Mouse (Mus musculus) T-helper 17 cell (primary cell): ENCODE data around the gene Tnfsf10.

Experiments
- in situ Hi-C, 2 experiments: fragments of 300-600 bp; cut with MboI, MseI; formaldehyde crosslinking; loops; 1 replicate in 1 of 2; 2 replicates in 1 of 2; pipeline ENCODE4 v1.15.1; 2025; ENCODE audit warnings: high pct_unique_total_duplicates in 2 of 2

Tnfsf10 gene

DNA sequence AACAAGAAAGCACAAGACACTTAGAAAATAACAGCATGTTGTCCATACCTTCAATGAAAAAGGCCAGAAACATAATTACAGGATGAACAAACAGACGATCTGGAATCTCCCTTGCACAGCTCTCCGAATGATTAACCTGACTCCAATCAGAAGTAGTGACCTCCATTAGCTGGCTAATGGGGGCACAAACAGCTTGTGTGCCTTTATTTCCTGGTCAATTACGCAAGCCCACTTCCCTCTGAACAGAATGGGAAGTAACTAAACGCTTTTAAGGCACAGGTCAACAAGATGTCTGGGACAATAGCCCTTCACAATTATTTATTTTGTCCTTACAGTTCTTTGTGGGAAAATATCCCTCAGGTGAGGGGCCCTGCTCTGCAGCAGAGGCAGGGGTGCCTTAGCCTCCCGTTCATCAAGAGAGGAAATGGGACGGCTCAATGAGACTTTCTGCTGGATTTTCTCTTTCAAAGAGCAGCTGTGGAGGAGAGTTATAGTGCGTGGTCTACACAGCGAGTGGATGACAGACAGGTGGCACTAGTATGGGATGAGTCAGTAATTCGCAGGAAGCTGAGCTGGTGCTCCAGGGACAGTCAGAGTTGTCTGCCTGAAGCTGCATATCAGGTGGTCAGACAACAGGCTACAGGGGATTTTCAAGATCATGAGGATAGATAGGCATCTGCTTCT lies 14.3 kb upstream of the Tnfsf10 start:
- in situ Hi-C loops, result no loop called here

- in situ Hi-C loops, result no loop called here
Observed at GRCm38 (mm10) chr3:27306815-27307214, 10.0 kb upstream of the Tnfsf10 start.

DNA sequence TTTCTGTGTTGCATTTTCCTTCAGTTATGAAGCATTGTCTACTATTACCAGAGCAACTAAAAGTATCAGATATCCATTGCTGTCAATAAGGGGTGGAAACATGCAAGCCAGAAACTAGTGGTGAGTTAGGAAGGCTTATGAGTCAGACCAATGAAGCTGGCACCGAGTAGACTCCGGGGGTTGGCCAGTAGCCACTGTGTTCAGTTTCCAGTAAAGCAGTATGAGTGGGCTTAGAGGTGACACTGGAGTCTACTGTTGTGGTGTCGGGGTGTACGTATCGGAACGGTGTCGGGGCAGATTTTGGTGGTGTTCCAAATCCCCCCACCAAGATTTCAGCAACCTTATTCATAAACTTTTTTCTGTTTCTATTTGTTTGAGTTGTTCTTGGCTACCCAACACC lies 5.9 kb upstream of the Tnfsf10 start:
- in situ Hi-C loops, result no loop called here

- in situ Hi-C loops, result no loop called here
Observed at GRCm38 (mm10) chr3:27311475-27311874, 5.4 kb upstream of the Tnfsf10 start.

- in situ Hi-C loops, result no loop called here
Observed at GRCm38 (mm10) chr3:27314506-27315164, 2.2 kb upstream of the Tnfsf10 start.

DNA sequence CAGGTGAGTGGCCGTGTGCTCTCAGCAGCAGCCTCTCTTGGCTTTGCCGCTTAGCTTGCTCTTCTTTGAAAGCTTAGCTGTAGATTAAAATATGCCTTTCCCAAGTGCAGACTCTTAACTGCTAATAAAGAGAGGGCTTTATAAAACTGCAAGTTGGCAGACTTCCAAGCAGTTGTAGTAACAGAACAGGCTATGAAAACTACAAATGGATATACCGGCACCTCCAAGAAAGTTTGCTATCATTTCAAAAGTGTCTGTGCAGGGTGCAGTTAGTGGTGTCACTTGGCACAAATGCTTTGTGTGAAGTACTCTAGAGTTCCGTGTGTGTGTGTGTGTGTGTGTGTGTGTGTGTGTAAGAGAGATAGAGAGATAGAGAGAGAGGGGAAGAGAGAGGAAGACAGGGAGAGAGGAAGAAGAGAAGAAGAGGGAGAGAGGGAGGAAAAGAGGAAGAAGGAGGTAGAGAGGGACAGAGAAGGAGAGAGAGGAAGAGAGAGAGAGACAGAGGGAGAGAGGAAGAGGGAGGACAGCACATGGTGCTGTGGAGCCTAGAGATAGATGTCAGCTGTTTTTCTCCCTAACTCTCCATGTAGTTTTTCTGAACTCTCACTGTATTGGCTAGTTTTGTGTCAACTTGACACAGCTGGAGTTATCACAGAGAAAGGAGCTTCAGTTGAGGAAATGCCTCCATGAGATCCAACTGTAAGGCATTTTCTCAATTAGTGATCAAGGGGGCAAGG lies 628 bp downstream of the Tnfsf10 start:
- in situ Hi-C loops, result no loop called here

GRCm38 (mm10) chr3:27319650-27320049 lies 2.8 kb downstream of the Tnfsf10 start:
- in situ Hi-C loops, result no loop called here

DNA sequence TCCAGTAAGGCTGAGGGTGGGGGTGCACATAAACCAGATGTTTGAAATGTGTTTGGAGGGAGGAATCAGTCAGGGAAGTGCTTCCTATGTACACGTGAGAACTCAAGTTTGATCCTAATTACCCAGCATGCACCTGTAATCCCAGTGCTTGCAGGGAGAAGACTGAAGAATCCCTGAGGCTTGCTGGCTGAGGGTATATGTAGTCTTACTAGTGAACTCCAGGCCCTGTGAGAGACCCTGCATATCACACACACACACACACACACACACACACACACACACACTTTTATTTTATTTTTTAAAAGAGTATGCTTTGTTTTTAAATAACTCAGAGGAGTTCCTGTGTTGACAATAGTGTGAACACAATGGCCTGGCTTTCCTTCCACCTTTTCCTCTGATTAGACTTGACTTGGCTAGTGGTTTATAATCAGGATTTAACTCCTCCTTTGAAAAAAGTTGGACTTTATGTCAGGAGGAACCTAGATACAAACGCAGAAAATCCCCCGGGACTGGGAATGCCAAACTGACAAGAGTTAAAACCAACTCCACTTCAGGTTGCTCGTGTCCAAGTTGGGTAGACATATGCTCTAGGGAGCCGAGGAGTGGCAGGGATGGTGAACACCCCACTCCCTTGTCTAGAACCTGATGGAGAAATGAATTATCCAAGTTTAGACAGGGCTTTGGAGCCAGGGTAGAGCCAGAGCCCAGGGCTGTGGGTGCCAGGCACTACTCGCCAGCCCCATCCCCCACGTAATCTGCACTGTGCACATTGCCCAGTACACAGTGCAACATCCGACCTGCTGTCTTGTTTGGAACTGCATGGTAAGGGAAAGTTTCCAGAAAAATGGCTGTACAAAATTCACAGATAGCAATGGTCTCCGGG lies 4.0 kb downstream of the Tnfsf10 start:
- in situ Hi-C loops, result no loop called here

DNA sequence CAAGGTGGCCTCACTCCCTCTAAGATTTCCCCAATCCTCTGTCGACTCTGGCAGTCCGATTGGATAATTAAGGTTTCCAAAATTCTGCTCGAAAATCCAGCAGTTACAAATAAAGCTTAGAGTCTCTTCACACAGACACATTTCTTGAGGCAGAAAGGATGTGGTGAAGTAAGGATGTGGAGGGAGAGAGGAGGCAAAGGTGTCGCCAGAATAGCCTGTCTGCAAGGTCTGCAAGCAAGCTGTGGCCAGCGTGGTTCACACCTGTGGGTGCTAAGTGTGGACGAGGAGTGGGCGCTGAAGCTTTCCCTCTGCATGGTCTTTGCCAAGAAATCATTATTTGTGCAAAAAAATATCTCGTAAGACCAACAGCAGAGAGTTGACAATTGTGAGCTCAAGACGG lies 5.8 kb downstream of the Tnfsf10 start:
- in situ Hi-C loops, result no loop called here

- in situ Hi-C loops, result no loop called here
Observed at GRCm38 (mm10) chr3:27323551-27323950, 6.7 kb downstream of the Tnfsf10 start.

DNA sequence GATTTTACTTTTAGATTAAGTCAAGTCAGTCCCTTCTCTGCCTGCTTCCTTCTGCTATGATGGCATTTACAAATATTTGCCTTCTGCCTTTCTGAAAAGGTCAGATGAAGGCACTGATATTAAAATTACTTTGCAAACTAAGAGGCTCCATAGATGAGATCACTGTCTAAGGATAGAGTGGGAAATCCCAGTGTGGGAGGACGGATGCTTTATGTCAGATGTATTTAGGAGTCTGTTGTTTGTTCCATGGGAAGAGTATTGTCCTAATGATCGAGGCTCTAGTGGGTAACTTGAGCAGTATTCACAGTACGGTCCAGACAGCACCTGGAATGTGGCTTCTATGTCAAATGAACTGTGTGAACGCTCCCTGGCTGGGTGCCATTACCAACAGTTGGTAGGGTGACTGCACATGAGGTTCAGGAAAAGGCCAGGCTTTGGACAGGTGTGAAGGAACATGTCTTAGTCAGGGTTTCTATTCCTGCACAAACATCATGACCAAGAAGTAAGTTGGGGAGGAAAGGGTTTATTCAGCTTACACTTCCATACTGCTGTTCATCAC lies 9.9 kb downstream of the Tnfsf10 start:
- in situ Hi-C loops, result no loop called here

- in situ Hi-C loops, result loop anchor here in 1 of 2 experiments (5.0 kb wide), 1 partner anchor 127 kb away; no protein-coding TSS in a partner anchor
Observed at GRCm38 (mm10) chr3:27330706-27331105, 13.9 kb downstream of the Tnfsf10 start.

- in situ Hi-C loops, result loop anchor here in 1 of 2 experiments (5.0 kb wide), 1 partner anchor 119 kb away; no protein-coding TSS in a partner anchor
Observed at GRCm38 (mm10) chr3:27338437-27338836, 21.6 kb downstream of the Tnfsf10 start.

DNA sequence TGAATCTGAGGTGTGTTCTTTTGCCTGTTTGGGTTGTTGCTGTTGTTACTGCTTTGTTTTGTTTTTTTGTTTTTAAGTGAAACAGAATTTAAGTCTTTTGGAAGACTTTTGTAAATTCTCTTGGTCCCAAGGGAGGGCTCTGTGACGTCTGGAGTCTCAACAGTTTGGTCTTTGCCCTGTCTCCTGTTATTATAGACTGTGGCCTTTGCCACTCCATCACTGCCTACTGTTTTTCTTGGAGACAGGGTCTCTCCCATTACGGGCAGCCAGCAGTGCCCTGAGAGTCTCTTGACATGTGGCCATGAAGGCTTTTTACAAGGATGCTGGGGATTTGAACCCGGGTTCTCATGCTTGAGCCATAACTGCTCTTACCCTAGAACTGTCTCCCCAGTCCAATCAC lies 22.1 kb downstream of the Tnfsf10 start:
- in situ Hi-C loops, result loop anchor here in 1 of 2 experiments (5.0 kb wide), 1 partner anchor 118 kb away; no protein-coding TSS in a partner anchor

DNA sequence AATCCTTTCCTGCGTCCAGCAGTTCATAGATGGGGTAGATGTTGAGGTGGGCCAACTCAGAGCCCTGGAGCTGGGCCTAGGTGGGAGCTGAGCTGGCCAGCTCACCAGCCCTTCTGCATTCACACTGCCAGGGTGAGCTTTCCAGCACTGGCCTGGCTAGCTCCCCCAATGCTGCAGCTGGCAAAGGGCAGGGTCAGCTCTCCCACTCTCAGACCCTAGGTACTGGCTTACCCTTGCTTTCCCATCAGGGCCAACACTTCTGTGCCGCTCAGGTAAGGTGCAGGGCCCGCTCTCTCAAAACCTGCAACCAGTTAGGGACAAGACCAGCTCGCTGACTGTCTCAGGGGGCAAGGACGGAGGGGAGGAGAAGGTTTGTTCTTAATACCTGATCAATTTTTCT lies 23.9 kb downstream of the Tnfsf10 start:
- in situ Hi-C loops, result no loop called here

GRCm38 (mm10) chr3:27342462-27342861 lies 25.6 kb downstream of the Tnfsf10 start:
- in situ Hi-C loops, result no loop called here

GRCm38 (mm10) chr3:27345526-27345925 lies 28.7 kb downstream of the Tnfsf10 start:
- in situ Hi-C loops, result no loop called here

DNA sequence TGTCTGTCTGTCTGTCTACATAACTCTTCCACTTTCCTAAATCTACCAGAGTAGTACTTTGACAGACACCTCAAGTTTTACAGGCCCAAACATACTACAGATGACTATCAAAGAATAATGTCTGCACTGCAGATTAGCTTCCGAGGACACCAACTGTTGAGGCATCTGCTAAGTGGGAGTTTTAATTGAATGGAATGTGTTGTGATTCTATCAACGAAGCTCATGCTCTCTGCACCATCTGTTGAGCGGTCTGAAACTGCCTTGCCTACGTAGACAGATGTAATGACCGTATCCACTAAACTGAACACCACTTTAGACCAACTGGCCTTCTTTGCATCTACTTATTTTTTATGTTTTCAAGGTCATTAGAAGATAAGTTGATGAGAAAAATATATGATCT lies 31.6 kb downstream of the Tnfsf10 start:
- in situ Hi-C loops, result no loop called here

- in situ Hi-C loops, result no loop called here
Observed at GRCm38 (mm10) chr3:27351105-27351504, 34.3 kb downstream of the Tnfsf10 start.

GRCm38 (mm10) chr3:27359100-27359720 lies 42.4 kb downstream of the Tnfsf10 start:
- in situ Hi-C loops, result no loop called here

DNA sequence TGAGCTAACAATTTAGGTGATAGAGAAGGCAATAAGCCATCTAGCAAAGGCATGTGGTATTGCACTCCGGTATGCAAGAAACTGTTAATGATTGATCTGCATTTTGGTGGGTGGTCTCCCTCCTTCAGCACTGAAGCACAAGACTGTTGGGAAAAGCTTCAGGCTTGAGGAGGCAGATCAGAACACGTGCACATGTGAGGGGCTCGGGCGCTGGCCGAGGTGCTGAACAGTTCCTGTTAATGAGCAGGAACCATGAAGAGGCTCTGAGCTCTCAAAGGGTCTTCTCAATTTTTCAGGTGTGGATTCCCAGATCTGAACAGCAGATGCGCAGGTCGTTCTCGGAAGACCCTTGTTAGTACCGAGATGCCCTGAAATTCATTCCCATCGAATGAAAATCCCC lies 53.3 kb downstream of the Tnfsf10 start:
- in situ Hi-C loops, result no loop called here
